Mouse (Mus musculus): ENCODE measurements around the gene Grk2. TPM values are rescaled to one million over a fixed set of nuclear protein-coding genes. Genes with fewer than 3 reads are reported as not detected.

Gene Grk2
- polyA plus RNA-seq, 1 experiment from 2014 or later: 26.8 TPM

DNA sequence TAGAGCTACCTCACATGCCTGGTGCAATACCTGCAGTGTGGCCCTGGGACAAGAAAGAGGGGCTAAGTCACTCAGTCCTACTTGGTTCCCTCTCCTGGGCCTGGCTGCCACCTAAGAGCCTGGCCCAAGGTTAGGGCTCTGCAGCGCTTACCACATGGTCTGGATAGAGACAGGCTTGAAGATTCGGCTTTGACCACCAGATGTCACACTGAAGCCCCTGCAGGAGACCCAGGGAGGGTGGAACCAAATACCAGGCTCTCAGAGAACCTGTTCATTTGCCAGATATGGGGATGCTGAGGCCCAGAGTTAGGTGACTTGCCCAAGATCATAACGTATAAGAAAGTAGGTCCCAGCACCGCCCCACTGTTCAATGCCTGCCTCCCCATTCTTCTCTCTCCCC, 40.1 kb downstream of the Grk2 start:
- 73% methylated on average over 4 of the region's 4 CpGs for WGBS
- H3K27me3 ChIP-seq (ENCODE audit: control insufficient read depth, insufficient read depth, low read depth, low read length): peaks cover 12% of the 10 kb centered on the region

DNA sequence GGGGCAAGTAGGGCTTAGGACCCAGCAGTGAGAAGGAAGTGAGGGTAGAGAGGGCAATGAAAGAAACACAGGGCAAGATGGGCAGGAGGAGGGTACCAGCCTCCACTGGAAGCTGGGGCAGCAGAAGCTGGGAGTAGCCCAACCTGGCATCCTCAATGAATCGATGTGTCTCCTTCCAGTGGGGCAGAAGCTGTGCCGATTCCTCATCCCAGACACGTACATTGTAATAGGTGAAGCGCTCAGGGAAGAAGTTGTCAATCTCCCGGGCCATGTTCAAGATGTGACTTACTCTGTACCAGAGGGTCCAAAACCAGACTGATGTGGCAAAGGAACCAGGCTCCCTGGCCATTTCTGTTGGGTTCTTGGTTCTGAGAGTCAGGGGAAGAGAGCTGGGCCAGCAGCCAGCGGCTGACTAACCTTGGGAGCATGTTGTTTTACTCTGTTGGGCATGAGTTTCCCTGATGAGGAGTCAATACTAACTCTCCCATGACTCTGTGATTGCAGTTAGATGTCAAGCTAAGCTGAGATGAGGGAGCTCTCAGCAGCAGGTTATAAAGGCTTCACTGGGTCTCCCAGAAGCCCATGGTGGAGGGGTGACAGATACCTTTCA, 41.7 kb downstream of the Grk2 start:
- no peaks in the 10 kb centered on the region for H3K9me3 ChIP-seq (replicated peaks; ENCODE audit: control insufficient read depth, low read length, poor library complexity, severe bottlenecking)
- peaks cover 6% of the 10 kb centered on the region for H3K4me1 ChIP-seq (ENCODE audit: control insufficient read depth, insufficient read depth, low read length)
- ATAC-seq: no peak
- H3K9ac ChIP-seq (ENCODE audit: low read depth, low read length): no peak overlapping the region
- no peak overlapping the region for H3K27ac ChIP-seq (ENCODE audit: low read length)
- H3K4me2 ChIP-seq (ENCODE audit: low read length): no peak overlapping the region
- WGBS: 91% methylated on average over 6 of the region's 6 CpGs
- no peak overlapping the region for H3K4me3 ChIP-seq (ENCODE audit: low read depth, low read length)
- H3K27me3 ChIP-seq (ENCODE audit: control insufficient read depth, insufficient read depth, low read depth, low read length): peaks cover 5% of the 10 kb centered on the region; the same call in 1 of the 2 replicates
- H3K36me3 ChIP-seq (ENCODE audit: control insufficient read depth, insufficient read depth, low read length): no peaks in the 10 kb centered on the region

More for the DNA sequence above, 40.1 kb downstream of the Grk2 start:
- Histone ChIP-seq H3K4me2 (ENCODE audit: low read length) (no peak overlapping the region), H3K27ac (ENCODE audit: low read length) (no peak overlapping the region), H3K4me1 (ENCODE audit: control insufficient read depth, insufficient read depth, low read length) (peaks cover 6% of the 10 kb centered on the region), H3K36me3 (ENCODE audit: control insufficient read depth, insufficient read depth, low read length) (peaks cover 6% of the 10 kb centered on the region; the same call in 1 of the 2 replicates), H3K9me3 (replicated peaks; ENCODE audit: control insufficient read depth, low read length, poor library complexity, severe bottlenecking) (no peaks in the 10 kb centered on the region), H3K4me3 (ENCODE audit: low read depth, low read length) (no peak overlapping the region), H3K9ac (ENCODE audit: low read depth, low read length) (no peak overlapping the region)
- no peak for ATAC-seq

DNA sequence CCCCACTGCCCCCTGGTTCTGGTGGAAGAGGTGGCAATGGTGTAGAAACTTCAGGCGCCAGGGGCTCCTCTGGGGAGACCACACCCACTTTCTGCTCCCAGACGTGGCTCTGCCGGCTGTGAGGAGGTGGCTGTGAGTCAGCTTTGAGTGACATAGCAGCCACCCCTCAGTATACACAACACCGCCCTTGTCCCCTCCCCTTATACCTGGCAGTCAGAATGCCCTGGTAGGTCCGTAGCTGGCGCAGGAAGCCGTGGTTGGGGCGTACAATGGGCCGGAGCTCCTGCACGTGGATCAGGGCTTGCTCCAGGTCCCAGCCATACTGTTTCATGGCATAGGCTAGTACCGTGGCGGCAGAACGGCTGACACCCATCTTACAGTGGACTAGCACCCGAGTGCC, 42.3 kb downstream of the Grk2 start:
- Histone ChIP-seq H3K9me3 (replicated peaks; ENCODE audit: control insufficient read depth, low read length, poor library complexity, severe bottlenecking) (no peaks in the 10 kb centered on the region), H3K36me3 (ENCODE audit: control insufficient read depth, insufficient read depth, low read length) (no peaks in the 10 kb centered on the region), H3K9ac (ENCODE audit: low read depth, low read length) (no peak overlapping the region), H3K27me3 (ENCODE audit: control insufficient read depth, insufficient read depth, low read depth, low read length) (peaks cover 5% of the 10 kb centered on the region; the same call in 1 of the 2 replicates), H3K4me2 (ENCODE audit: low read length) (no peak overlapping the region), H3K4me3 (ENCODE audit: low read depth, low read length) (no peak overlapping the region), H3K4me1 (ENCODE audit: control insufficient read depth, insufficient read depth, low read length) (0 out of 2 replicates have a peak, but pooled peaks cover under 1% of the 10 kb centered on the region), H3K27ac (ENCODE audit: low read length) (no peak overlapping the region)
- ATAC-seq: no peak
- 67% methylated on average over 14 of the region's 14 CpGs for WGBS

DNA sequence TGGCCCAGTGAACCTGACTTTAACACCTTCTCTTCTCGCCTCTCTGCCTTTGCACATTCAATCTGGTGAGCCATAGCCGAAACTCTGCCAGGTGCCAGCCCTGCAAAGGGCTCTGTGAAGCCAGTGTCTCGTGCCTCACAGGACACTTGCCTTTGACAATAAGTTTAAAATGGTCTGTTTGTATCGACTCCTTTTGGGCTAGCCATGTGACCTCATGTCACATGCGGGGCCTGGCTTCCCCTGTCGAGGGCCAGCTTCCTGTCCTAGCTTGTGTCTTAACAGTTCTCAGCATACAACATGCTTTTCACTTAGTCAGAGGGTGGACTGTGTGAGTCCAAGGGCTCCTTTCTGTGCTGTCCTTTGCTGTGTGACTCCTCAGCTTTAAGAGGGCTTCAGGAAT, 43.3 kb downstream of the Grk2 start:
- Histone ChIP-seq H3K36me3 (ENCODE audit: control insufficient read depth, insufficient read depth, low read length) (no peaks in the 10 kb centered on the region), H3K4me2 (ENCODE audit: low read length) (no peak overlapping the region), H3K27me3 (ENCODE audit: control insufficient read depth, insufficient read depth, low read depth, low read length) (peaks cover under 1% of the 10 kb centered on the region; the same call in 1 of the 2 replicates), H3K27ac (ENCODE audit: low read length) (no peak overlapping the region), H3K9ac (ENCODE audit: low read depth, low read length) (no peak overlapping the region), H3K4me3 (ENCODE audit: low read depth, low read length) (no peak overlapping the region), H3K9me3 (replicated peaks; ENCODE audit: control insufficient read depth, low read length, poor library complexity, severe bottlenecking) (no peaks in the 10 kb centered on the region), H3K4me1 (ENCODE audit: control insufficient read depth, insufficient read depth, low read length) (no peaks in the 10 kb centered on the region)
- ATAC-seq: no peak
- 77% methylated on average over 6 of the region's 6 CpGs for WGBS

DNA sequence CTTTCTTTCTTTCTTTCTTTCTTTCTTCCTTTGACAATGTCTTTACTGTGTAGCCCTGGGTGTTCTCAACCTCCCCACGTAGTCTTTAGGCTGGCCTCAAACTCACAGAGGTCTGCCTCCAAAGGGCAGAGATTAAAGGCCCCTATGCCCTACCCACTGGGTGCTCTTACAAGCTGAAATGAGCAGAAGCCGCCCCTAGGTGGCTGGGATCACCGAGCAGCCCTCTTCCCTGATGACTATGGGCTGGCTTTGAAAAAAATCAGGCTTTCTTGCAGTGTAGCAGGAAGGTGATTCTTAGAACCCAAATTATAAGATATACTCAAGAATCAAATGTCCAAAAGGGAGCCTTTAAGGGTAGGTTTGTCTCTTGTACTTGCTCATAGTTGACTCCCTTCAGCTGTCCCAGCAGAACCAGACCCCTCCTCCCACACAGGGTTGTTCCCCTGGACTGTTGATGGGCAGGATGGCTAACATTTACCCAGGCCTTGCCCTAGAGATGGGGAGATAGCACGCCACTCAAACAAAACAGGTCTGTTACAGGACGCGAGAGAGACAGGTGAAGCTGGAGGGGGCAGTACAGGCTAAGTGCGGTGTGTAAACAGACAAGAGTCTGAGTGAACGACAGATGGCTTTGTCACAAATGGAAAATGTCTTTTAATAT, 44.9 kb downstream of the Grk2 start:
- no peaks in the 10 kb centered on the region for H3K27me3 ChIP-seq (ENCODE audit: control insufficient read depth, insufficient read depth, low read depth, low read length)
- ATAC-seq: no peak
- no peaks in the 10 kb centered on the region for H3K9me3 ChIP-seq (replicated peaks; ENCODE audit: control insufficient read depth, low read length, poor library complexity, severe bottlenecking)
- H3K4me3 ChIP-seq (ENCODE audit: low read depth, low read length): no peak overlapping the region
- H3K36me3 ChIP-seq (ENCODE audit: control insufficient read depth, insufficient read depth, low read length): no peaks in the 10 kb centered on the region
- peaks cover 2% of the 10 kb centered on the region; the same call in 1 of the 2 replicates for H3K4me1 ChIP-seq (ENCODE audit: control insufficient read depth, insufficient read depth, low read length)
- H3K27ac ChIP-seq (ENCODE audit: low read length): no peak overlapping the region
- H3K9ac ChIP-seq (ENCODE audit: low read depth, low read length): 0 out of 2 replicates have a peak overlapping the region, but pooled peaks have one; percentile 30
- 50% methylated on average over 8 of the region's 8 CpGs for WGBS
- no peak overlapping the region for H3K4me2 ChIP-seq (ENCODE audit: low read length)

DNA sequence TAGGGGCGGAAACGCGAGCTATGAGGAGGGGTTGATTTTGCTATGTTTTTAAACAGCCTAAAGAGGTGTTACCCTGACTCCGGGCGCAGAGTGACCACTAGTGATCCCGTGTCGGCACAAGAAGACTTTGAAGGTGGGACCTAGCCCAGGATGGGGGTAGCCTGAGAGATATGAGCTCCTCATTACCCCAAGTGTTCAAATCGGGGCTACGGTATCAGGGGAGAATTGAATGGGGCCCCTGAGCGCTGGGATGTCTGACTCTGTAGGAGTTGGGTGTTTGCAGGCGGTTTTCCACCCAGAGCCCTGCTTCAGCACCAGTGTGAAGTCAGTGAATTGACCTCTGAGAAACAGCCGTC, 48.1 kb downstream of the Grk2 start:
- H3K27ac ChIP-seq (ENCODE audit: low read length): no peak overlapping the region
- H3K27me3 ChIP-seq (ENCODE audit: control insufficient read depth, insufficient read depth, low read depth, low read length): no peaks in the 10 kb centered on the region
- H3K4me1 ChIP-seq (ENCODE audit: control insufficient read depth, insufficient read depth, low read length): peaks cover 2% of the 10 kb centered on the region; the same call in 1 of the 2 replicates
- no peaks in the 10 kb centered on the region for H3K9me3 ChIP-seq (replicated peaks; ENCODE audit: control insufficient read depth, low read length, poor library complexity, severe bottlenecking)
- WGBS: 18% methylated on average over 12 of the region's 12 CpGs
- H3K9ac ChIP-seq (ENCODE audit: low read depth, low read length): peak overlapping the region; percentile 40
- ATAC-seq: no peak
- H3K36me3 ChIP-seq (ENCODE audit: control insufficient read depth, insufficient read depth, low read length): no peaks in the 10 kb centered on the region
- peak overlapping the region; percentile 66 for H3K4me3 ChIP-seq (ENCODE audit: low read depth, low read length)
- H3K4me2 ChIP-seq (ENCODE audit: low read length): peak overlapping the region; percentile 91

DNA sequence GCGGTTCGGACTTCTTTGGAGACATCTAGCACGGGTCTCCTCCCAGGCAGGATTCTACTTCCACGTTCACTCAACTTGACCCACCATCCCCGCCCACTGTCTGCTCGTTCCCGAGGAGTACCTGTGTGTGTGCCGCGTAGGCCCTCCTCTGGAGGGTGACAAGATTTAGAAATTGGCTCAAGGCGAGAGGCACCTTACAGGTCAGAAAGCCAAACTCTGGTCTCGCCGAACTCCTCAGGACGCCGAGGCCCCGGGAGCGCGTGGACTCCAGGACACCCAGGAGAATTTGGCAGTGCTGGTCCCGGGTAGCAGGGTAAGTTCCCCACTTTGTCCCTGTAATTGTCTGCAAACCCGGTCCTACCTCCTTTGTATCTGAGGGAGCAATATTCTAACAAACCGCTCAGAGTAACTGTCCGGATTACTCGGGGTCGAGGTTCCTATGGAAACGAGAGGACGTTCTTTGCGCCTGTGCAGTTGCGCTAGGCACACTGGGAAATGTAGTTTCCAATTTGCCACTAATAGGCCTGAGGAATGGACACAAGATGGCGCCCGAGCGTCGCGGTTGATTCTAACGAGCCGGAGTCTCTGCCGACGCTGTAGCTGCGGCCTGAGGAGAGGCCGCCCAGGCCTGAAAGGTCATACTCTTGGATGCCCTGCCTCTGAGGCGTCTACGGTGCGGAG, 48.7 kb downstream of the Grk2 start:
- WGBS: under 1% methylated on average over 41 of the region's 41 CpGs
- Histone ChIP-seq H3K4me3 (ENCODE audit: low read depth, low read length) (peak overlapping the region; percentile 66), H3K36me3 (ENCODE audit: control insufficient read depth, insufficient read depth, low read length) (no peaks in the 10 kb centered on the region), H3K27ac (ENCODE audit: low read length) (peak overlapping the region; percentile 69), H3K27me3 (ENCODE audit: control insufficient read depth, insufficient read depth, low read depth, low read length) (no peaks in the 10 kb centered on the region), H3K4me2 (ENCODE audit: low read length) (peak overlapping the region; percentile 91), H3K4me1 (ENCODE audit: control insufficient read depth, insufficient read depth, low read length) (peaks cover 2% of the 10 kb centered on the region; the same call in 1 of the 2 replicates), H3K9ac (ENCODE audit: low read depth, low read length) (peak overlapping the region; percentile 73), H3K9me3 (replicated peaks; ENCODE audit: control insufficient read depth, low read length, poor library complexity, severe bottlenecking) (no peaks in the 10 kb centered on the region)
- peak; percentile 94 for ATAC-seq

DNA sequence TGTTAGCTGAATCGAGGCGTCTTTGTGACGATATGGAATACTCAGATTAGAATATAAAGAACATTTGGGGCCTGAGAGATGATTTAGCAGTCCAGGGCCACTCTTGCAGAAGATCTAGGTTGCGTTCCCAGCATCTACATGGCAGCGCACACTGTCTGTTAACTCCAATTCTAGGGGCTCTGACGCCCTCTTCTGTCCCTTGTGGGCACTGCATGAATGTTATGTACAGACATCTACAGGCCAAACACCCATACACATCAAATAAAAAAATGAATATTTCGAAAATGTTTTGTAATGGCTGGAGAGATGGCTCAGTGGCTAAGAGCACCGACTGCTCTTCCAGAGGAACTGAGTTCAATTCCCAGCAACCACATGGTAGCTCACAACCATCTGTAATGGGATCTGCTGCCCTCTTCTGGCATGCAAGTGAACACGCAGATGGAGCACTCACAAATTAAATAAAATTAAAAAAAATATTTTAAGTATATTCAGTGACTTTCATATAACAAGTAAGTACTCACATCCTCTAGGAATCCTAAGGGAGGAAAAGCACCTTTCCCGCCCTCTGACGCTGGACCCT, 50.3 kb downstream of the Grk2 start:
- no peak for ATAC-seq
- Histone ChIP-seq H3K9ac (ENCODE audit: low read depth, low read length) (no peak overlapping the region), H3K27ac (ENCODE audit: low read length) (no peak overlapping the region), H3K4me2 (ENCODE audit: low read length) (no peak overlapping the region), H3K27me3 (ENCODE audit: control insufficient read depth, insufficient read depth, low read depth, low read length) (no peaks in the 10 kb centered on the region), H3K36me3 (ENCODE audit: control insufficient read depth, insufficient read depth, low read length) (no peaks in the 10 kb centered on the region), H3K4me3 (ENCODE audit: low read depth, low read length) (no peak overlapping the region), H3K9me3 (replicated peaks; ENCODE audit: control insufficient read depth, low read length, poor library complexity, severe bottlenecking) (no peaks in the 10 kb centered on the region), H3K4me1 (ENCODE audit: control insufficient read depth, insufficient read depth, low read length) (peaks cover 2% of the 10 kb centered on the region; the same call in 1 of the 2 replicates)
- WGBS: 73% methylated on average over 11 of the region's 11 CpGs
